Mouse (Mus musculus) small intestine, adult 2 months (tissue): ENCODE data around the gene Aes. TPM values are rescaled to one million over a fixed set of nuclear protein-coding genes. Genes with fewer than 3 reads are reported as not detected.
A peak's percentile ranks its signal among the peaks of the same experiment; 100 is the strongest.

Experiments used
- H3K27ac ChIP-seq: fragments of 200-500 bp; 2 replicates; pipeline ENCODE4 v1.5.1; 2012; ENCODE audit warnings: low read depth, low read length, control low read depth, inconsistent platforms; ENCODE audit not compliant: insufficient read depth
- H3K27me3 ChIP-seq: fragments of 200-500 bp; 2 replicates; pipeline ENCODE4 v1.6.1; 2012; ENCODE audit warnings: mild to moderate bottlenecking, moderate library complexity, low read length, inconsistent platforms; ENCODE audit not compliant: control insufficient read depth, insufficient read depth
- H3K36me3 ChIP-seq: fragments of 200-500 bp; 2 replicates; pipeline ENCODE4 v1.6.1; 2012; ENCODE audit warnings: mild to moderate bottlenecking, low read length, control low read depth, inconsistent platforms; ENCODE audit not compliant: control insufficient read depth, insufficient read depth
- H3K4me1 ChIP-seq: fragments of 200-500 bp; 2 replicates; pipeline ENCODE4 v1.6.1; 2012; ENCODE audit warnings: low read length, inconsistent platforms, mixed read lengths; ENCODE audit not compliant: control insufficient read depth, insufficient read depth, insufficient read length
- H3K4me3 ChIP-seq: fragments of 200-500 bp; 2 replicates; pipeline ENCODE4 v1.5.1; 2012; ENCODE audit warnings: low read depth, mild to moderate bottlenecking, control low read depth, inconsistent platforms, low read length, moderate library complexity
- CTCF ChIP-seq: fragments of 200-500 bp; IDR thresholded peaks from 2 replicates; pipeline ENCODE4 v1.5.1; 2012; ENCODE audit warnings: low read depth, mild to moderate bottlenecking, control low read depth, inconsistent platforms, low read length, moderate library complexity, mixed read lengths; ENCODE audit not compliant: insufficient replicate concordance, insufficient read length; ENCODE audit errors: extremely low read depth
- POLR2A ChIP-seq: fragments of 200-500 bp; IDR thresholded peaks from 2 replicates; pipeline ENCODE4 v1.6.1; 2012; ENCODE audit warnings: low read depth, mild to moderate bottlenecking, control low read depth, inconsistent platforms, low read length, moderate library complexity
- WGBS: fragments of 180-500 bp; shearing (Covaris S2); methylation state at CpG from one replicate; pipeline ENCODE4 v1.1.7; 2018; 5-methylcytosine and 5-hydroxymethylcytosine counted together
- polyA plus RNA-seq: library from polyadenylated mRNA; depleted of rRNA; stranded (reverse); fragments of >200 nt; gene quantifications from 2 replicates; pipeline ENCODE4 v1.2.3, GENCODE M21; 2012

Gene Aes
- polyA plus RNA-seq, 1 experiment, result 3,003 TPM

DNA sequence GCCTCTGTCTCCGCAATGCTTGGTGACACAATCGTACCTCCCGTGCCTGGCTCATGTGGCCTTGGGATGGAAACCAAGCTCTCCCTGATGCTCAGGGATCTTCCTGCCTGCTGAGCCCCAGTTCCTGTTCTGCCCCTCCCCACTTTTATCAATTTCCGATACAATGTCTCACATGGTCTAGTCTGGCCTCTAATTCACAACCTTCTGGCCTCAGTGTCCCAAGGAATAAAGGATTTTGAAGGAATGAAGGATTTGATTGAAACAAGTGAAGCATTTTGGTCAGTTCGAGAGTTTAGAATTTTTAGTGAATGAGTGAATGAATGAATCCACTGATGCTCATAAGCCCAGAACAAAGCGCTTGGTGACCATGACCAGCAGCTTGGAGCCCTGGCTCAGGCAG is 36.1 kb upstream of the Aes start:
- no peak for TF ChIP-seq POLR2A
- no peak for TF ChIP-seq CTCF
- no peaks in the 10 kb centered on the region for H3K27me3 ChIP-seq
- peaks cover 30% of the 10 kb centered on the region for H3K4me1 ChIP-seq
- no peak overlapping the region for H3K27ac ChIP-seq
- WGBS, result 84% methylated on average over 6 of the region's 6 CpGs
- no peaks in the 10 kb centered on the region for H3K36me3 ChIP-seq
- peak overlapping the region; percentile 49 for H3K4me3 ChIP-seq

DNA sequence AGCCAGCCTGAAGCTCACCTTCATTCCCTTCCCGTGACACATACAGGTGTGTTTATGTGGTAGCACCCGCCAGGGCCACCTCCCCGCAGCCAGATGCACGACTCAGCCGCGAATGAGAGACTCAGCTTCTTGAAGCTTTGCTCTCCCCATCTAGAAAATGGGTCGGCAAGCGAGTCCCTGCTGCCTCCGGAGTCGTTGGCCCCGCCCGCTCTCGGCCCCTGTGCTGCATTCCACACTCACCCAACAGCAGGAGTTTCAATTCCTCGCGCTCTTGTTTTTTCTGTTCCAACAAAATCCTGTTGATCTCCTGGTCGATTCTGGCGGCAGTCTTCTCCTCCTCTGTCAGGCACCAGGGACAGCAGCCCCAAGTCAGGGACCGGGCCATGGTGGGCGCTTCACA is 35.7 kb upstream of the Aes start:
- Histone ChIP-seq H3K36me3 (no peaks in the 10 kb centered on the region; the same call in 1 of the 2 replicates), H3K27ac (peak overlapping the region; percentile 42), H3K27me3 (no peaks in the 10 kb centered on the region), H3K4me1 (peaks cover 27% of the 10 kb centered on the region), H3K4me3 (peak overlapping the region; percentile 49)
- WGBS, result 24% methylated on average over 19 of the region's 19 CpGs
- no peak for TF ChIP-seq POLR2A
- TF ChIP-seq CTCF, result no peak

DNA sequence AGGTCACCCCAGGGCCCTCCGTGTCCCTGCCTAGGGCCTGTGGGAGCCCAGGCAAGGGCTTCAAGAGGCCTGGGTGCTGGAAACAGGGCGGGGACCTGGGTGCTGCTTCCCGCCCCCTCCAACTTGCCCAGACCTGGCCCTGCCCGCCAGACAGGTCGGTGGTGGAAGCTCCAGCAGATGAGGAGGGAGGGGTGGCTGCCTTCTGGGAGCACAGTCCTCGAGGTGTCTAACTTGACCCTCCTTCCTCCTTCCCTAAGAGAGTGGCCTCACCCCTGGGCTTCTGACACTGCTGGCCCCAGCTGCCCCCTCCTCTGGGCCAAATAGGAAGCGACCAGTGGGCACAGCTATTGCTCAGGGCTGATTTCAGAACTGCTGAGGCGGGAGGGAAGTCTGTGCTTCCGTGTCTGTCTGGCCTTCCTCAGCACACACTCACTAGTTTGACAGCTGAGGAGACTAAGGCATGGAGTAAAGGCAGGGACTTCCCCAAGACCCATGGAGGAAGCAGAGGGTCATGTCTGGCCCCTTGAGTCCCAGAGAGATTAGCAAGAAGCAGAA is 35.2 kb upstream of the Aes start, which contains the start of gene Gna15:
Gene Gna15 (minus strand): TSS at position 175 of the 555 bp plus-strand sequence.
- Histone ChIP-seq H3K27ac (peak within 1 kb of the TSS; percentile 42), H3K4me3 (peak within 1 kb of the TSS; percentile 49)

DNA sequence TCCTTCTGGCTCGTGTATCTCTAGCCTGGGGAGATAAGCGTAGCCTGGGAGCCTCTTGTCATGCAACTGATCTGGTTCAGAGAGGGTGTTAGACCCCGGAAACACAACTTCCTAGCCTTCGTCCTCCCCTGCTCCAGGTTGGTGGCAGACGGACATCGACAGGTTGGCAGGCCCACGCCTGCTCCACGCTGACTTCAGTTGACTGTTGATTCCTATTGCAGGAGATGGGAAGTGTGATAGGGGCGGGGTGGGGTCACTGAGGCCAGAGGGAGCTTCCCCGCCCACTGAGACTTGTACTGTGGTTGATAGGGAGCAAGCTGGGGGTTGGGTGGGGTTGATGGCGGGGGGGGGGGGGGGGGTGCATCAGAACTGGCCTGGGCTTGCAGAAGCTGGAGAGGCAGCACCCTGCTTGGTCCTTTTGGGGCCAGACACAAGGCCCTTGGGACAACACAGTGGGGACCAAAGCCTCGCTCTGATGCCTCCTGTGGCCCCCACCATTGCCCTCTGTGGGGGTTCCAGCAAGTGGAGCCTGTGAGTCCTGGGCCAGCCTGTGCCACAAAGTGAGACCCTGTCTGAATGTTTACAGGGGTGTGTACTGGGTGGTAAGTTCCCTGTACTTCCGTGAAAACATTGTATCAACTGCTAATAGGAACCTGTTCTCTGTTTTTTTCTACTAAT is 34.1 kb upstream of the Aes start:
- 37% methylated on average over 13 of the region's 13 CpGs for WGBS
- no peak overlapping the region for H3K4me3 ChIP-seq
- TF ChIP-seq POLR2A (no peak), CTCF (no peak)
- H3K4me1 ChIP-seq, result peaks cover 20% of the 10 kb centered on the region
- H3K27me3 ChIP-seq, result no peaks in the 10 kb centered on the region
- H3K27ac ChIP-seq, result peak overlapping the region; percentile 21; the same call in 1 of the 2 replicates
- H3K36me3 ChIP-seq, result peaks cover 14% of the 10 kb centered on the region

More for the DNA sequence above, 35.2 kb upstream of the Aes start, which contains the start of gene Gna15:
- H3K36me3 ChIP-seq, result peaks cover 4% of the 10 kb centered on the region
- no peaks in the 10 kb centered on the region for H3K27me3 ChIP-seq
- WGBS, result 31% methylated on average over 9 of the region's 9 CpGs
- H3K4me1 ChIP-seq, result peaks cover 26% of the 10 kb centered on the region
- TF ChIP-seq POLR2A, result no peak
- no peak for TF ChIP-seq CTCF

DNA sequence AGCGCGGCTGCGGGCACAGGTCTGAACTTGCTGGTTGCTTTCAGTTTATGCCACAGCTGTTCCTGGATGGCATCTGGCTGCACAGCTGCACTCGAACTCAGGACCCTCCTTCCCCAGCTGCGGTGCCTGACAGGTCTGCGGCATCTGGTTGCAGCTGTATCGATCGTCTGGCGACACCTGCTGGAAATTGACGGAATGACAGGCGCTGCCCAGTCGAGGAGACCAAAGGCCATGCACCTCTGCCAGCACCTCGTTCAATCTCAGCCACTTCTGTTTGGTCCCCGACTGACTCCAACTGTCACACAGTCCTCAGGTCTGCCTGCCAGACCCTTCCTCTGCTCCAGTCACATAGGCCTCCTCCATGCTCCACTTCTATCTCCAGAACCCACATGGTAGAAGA is 32.5 kb upstream of the Aes start:
- no peak overlapping the region for H3K27ac ChIP-seq
- H3K27me3 ChIP-seq, result no peaks in the 10 kb centered on the region
- WGBS, result 4% methylated on average over 14 of the region's 14 CpGs
- H3K4me1 ChIP-seq, result peaks cover 20% of the 10 kb centered on the region
- TF ChIP-seq CTCF (peak; percentile 94), POLR2A (no peak)
- H3K36me3 ChIP-seq, result peaks cover 29% of the 10 kb centered on the region
- no peak overlapping the region for H3K4me3 ChIP-seq

DNA sequence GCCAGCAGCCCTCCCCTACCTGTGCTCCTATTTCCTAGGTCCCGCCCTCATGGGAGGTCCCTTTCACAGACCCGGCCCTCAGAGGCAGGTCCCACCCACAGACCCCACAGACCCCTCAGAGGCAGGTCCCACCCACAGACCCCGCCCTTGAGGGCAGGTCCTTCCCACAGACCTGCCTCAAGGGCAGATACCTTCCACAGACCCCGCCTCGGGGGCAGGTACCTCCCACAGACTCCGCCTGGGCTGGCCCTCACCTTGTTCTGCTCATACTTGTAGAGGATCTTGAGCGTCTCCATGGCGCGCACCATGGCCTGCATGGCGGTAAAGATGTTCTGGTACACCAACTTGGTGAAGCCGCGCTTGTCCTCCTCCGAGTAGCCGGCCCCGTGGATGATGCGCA is 24.5 kb upstream of the Aes start:
- peaks cover 81% of the 10 kb centered on the region for H3K36me3 ChIP-seq
- 82% methylated on average over 16 of the region's 16 CpGs for WGBS
- no peak overlapping the region for H3K4me3 ChIP-seq
- no peak for TF ChIP-seq CTCF
- TF ChIP-seq POLR2A, result no peak
- no peak overlapping the region for H3K27ac ChIP-seq
- H3K4me1 ChIP-seq, result peaks cover 31% of the 10 kb centered on the region
- H3K27me3 ChIP-seq, result no peaks in the 10 kb centered on the region

DNA sequence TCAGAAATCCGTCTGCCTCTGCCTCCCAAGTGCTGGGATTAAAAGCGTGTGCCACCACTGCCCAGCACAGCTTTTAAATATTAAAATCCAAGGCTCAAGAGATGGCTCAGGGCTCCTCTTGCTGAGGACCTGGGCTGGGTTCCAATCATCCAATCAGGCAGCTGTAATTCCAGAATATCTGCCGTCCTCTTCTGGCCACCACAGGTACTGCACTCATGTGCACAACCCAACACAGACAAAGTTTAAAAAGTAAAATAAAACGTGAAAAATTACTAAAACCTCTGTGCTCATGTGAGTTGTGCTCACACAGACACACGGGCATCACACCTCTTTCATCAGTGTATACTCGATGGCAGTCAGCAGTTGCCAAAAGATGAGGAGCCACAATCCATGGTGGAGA is 22.6 kb upstream of the Aes start:
- TF ChIP-seq POLR2A (no peak), CTCF (peak; percentile 44; the same call in 1 of the 2 replicates)
- 74% methylated on average over 6 of the region's 6 CpGs for WGBS
- Histone ChIP-seq H3K4me1 (peaks cover 47% of the 10 kb centered on the region), H3K36me3 (peaks cover 74% of the 10 kb centered on the region), H3K27me3 (no peaks in the 10 kb centered on the region), H3K4me3 (no peak overlapping the region), H3K27ac (no peak overlapping the region; the same call in 1 of the 2 replicates)
